Mouse (Mus musculus): ENCODE results near the gene Hspg2. TPM values are rescaled to one million over a fixed set of nuclear protein-coding genes. Genes with fewer than 3 reads are reported as not detected.

Hspg2 gene
- polyA plus RNA-seq, 1 experiment from 2014 or later = 6.8 TPM

DNA sequence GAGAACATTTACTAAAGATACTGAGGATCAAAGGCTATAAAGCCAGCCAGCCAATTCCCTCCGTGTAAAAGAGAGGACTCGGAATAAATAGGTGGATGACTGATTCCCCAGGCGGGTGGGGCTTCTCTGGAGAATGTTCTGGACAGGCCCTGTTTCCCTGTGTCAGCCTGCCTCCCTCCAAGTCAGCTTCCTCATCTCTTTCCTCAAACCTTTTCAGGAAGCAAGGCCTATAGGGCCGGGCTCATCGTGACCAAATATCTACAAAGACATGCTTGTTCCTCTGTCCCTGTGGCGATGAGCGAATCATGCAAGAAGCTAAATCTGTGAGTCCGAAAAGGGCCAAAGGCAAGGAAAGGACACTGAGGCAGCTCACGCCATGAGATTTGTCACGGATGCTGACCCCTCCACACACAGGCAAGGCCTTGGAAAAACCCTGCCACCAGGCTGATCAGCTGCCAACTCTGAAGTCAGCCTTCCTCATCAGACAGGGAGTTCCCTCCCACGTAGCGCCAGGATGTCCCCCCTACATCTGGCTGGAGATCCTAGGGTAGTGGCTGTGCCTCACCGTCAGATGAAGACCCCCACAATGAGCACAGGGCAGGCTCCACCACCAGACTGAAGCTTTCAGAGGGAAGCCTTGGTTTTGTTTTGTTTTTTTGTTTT lies 3.3 kb upstream of the Hspg2 start:
- Histone ChIP-seq H3K9ac (no peak overlapping the region), H3K27ac (no peak overlapping the region), H3K9me3 (no peaks in the 10 kb centered on the region), H3K4me2 (no peak overlapping the region), H3K27me3 (peaks cover 10% of the 10 kb centered on the region), H3K4me3 (no peak overlapping the region), H3K4me1 (replicated peaks) (peaks cover 26% of the 10 kb centered on the region), H3K36me3 (no peaks in the 10 kb centered on the region)
- 66% methylated on average over 13 of the region's 13 CpGs for WGBS
- ATAC-seq (ENCODE audit: low FRiP score) = no peak

GRCm38 (mm10) chr4:137466991-137467390 lies 1.6 kb upstream of the Hspg2 start:
- 80% methylated on average over 4 of the region's 4 CpGs for WGBS
- ATAC-seq (ENCODE audit: low FRiP score) = no peak
- H3K9me3 ChIP-seq = no peaks in the 10 kb centered on the region
- no peak overlapping the region for H3K9ac ChIP-seq
- H3K27ac ChIP-seq = no peak overlapping the region
- H3K4me1 ChIP-seq (replicated peaks) = peaks cover 37% of the 10 kb centered on the region
- peaks cover 12% of the 10 kb centered on the region for H3K27me3 ChIP-seq
- no peak overlapping the region for H3K4me3 ChIP-seq
- no peak overlapping the region for H3K4me2 ChIP-seq
- H3K36me3 ChIP-seq = no peaks in the 10 kb centered on the region

GRCm38 (mm10) chr4:137467525-137467924 lies 1.0 kb upstream of the Hspg2 start:
- H3K4me2 ChIP-seq = no peak overlapping the region
- 86% methylated on average over 2 of the region's 2 CpGs for WGBS

GRCm38 (mm10) chr4:137469081-137469844 lies 694 bp downstream of the Hspg2 start:
- no peaks in the 10 kb centered on the region for H3K36me3 ChIP-seq
- peak; percentile 43; the same call in 1 of the 2 replicates for ATAC-seq (ENCODE audit: low FRiP score)
- 4% methylated on average over 20 of the region's 20 CpGs for WGBS
- H3K9me3 ChIP-seq = no peaks in the 10 kb centered on the region
- H3K27me3 ChIP-seq = peaks cover 12% of the 10 kb centered on the region
- no peak overlapping the region for H3K27ac ChIP-seq
- H3K4me2 ChIP-seq = peak overlapping the region; percentile 96
- peaks cover 43% of the 10 kb centered on the region for H3K4me1 ChIP-seq (replicated peaks)
- H3K4me3 ChIP-seq = peak overlapping the region; percentile 53
- H3K9ac ChIP-seq = peak overlapping the region; percentile 77

More at GRCm38 (mm10) chr4:137467525-137467924, 1.0 kb upstream of the Hspg2 start:
- peaks cover 37% of the 10 kb centered on the region for H3K4me1 ChIP-seq (replicated peaks)
- no peaks in the 10 kb centered on the region for H3K36me3 ChIP-seq
- no peak for ATAC-seq (ENCODE audit: low FRiP score)
- H3K9ac ChIP-seq = no peak overlapping the region
- H3K4me3 ChIP-seq = no peak overlapping the region
- 0 out of 2 replicates have a peak overlapping the region, but pooled peaks have one; percentile 18 for H3K27ac ChIP-seq
- H3K9me3 ChIP-seq = no peaks in the 10 kb centered on the region
- H3K27me3 ChIP-seq = peaks cover 12% of the 10 kb centered on the region

DNA sequence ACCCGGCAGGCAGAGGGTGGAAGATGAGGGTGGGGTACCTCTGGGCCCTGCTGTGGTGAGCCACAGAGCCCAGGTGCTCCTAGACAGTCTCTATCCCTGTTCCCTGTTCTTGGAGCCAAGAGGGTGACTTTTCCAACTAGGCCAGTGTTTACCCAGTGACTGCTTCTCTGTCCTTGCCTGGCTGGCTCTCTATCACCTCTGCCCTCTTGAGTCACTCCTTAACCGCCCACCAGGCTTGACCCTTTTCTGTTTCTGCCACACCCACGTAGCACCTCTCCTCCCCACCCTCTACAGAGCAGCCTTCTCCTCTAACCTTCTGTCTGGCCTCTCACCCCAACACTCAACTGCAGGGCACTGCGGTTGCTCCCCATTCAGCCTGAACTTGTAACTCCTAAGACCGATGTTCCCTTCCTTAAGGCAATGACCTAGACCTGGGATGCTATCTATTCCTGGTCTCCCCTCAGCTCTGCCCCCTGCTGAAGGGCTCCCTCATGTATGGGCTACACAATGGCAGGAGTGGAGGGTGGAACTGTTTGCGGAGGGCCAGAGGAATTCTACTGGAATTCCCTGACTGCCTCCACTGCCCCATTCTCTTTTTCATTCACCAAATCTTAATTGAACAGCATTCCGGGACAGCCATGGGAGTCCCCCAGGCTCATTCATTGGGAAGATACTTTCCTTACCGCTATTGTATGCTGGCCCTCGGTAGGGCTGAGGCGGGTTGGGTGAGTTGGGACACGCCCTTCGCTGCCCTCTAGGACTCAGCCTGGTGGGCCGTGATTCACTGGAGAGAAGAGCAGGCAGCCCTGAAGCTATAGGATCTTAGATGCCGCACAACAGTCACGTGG lies 1.5 kb downstream of the Hspg2 start:
- H3K4me1 ChIP-seq (replicated peaks) = peaks cover 43% of the 10 kb centered on the region

GRCm38 (mm10) chr4:137470701-137471317 lies 2.2 kb downstream of the Hspg2 start:
- Histone ChIP-seq H3K4me1 (replicated peaks) (peaks cover 43% of the 10 kb centered on the region), H3K4me2 (peak overlapping the region; percentile 96; the same call in 1 of the 2 replicates)

More for the DNA sequence above, 1.5 kb downstream of the Hspg2 start:
- Histone ChIP-seq H3K27ac (no peak overlapping the region), H3K4me3 (peak overlapping the region; percentile 53), H3K9me3 (no peaks in the 10 kb centered on the region), H3K27me3 (peaks cover 12% of the 10 kb centered on the region), H3K4me2 (peak overlapping the region; percentile 96), H3K9ac (peak overlapping the region; percentile 77; the same call in 1 of the 2 replicates), H3K36me3 (no peaks in the 10 kb centered on the region)
- no peak for ATAC-seq (ENCODE audit: low FRiP score)
- 35% methylated on average over 15 of the region's 15 CpGs for WGBS

DNA sequence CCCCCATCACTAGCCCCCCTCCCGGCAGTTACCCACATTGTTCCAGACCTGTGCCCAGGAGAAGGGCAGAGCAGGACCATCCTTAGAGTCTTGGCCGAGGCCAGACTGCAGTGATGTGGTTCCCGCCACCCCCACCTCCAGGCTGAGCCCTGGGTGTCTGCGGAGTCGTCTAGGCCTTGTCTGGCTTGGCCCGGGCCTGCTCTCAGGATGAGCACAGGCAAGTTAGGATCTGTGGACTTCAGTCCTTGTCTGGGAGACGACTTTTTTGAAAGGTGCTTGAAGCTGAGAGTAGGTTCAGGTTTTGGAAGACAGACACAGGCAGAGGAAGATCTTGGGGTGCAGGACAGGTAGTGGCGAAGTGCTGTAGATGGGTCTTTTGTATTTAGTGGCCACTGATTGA lies 2.8 kb downstream of the Hspg2 start:
- no peak for ATAC-seq (ENCODE audit: low FRiP score)
- peaks cover 15% of the 10 kb centered on the region for H3K27me3 ChIP-seq
- H3K9ac ChIP-seq = peak overlapping the region; percentile 1; the same call in 1 of the 2 replicates
- no peak overlapping the region for H3K27ac ChIP-seq
- no peak overlapping the region for H3K4me2 ChIP-seq
- no peaks in the 10 kb centered on the region for H3K9me3 ChIP-seq
- H3K4me1 ChIP-seq (replicated peaks) = peaks cover 46% of the 10 kb centered on the region
- WGBS = 72% methylated on average over 8 of the region's 8 CpGs
- H3K4me3 ChIP-seq = no peak overlapping the region
- H3K36me3 ChIP-seq = no peaks in the 10 kb centered on the region

More at GRCm38 (mm10) chr4:137470701-137471317, 2.2 kb downstream of the Hspg2 start:
- Histone ChIP-seq H3K27me3 (peaks cover 12% of the 10 kb centered on the region), H3K36me3 (no peaks in the 10 kb centered on the region), H3K27ac (no peak overlapping the region), H3K9me3 (no peaks in the 10 kb centered on the region), H3K9ac (0 out of 2 replicates have a peak overlapping the region, but pooled peaks have one; percentile 1), H3K4me3 (peak overlapping the region; percentile 53; the same call in 1 of the 2 replicates)
- WGBS = 73% methylated on average over 9 of the region's 9 CpGs
- no peak for ATAC-seq (ENCODE audit: low FRiP score)

DNA sequence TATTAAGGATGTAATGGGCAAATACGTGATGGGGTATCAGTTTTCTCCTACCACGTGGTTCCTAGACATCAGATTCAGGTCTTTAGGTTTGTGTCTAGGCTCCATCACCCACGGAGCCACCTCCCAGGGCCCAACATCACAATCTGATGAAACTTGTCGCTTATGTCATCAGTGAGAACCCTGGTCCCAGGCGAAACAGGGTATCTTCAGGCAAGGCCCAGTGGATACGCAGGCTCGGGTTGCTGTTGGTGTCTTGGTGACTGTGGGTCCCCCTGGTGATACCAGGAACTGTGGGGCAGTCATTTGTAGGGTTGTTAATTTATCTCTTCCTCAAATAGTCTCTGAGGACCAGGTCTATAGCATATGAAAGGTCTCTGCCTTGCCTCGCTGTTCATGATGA lies 4.7 kb downstream of the Hspg2 start:
- no peak for ATAC-seq (ENCODE audit: low FRiP score)
- Histone ChIP-seq H3K27ac (no peak overlapping the region), H3K4me3 (no peak overlapping the region), H3K4me1 (replicated peaks) (peaks cover 52% of the 10 kb centered on the region), H3K9ac (no peak overlapping the region), H3K27me3 (peaks cover 25% of the 10 kb centered on the region), H3K36me3 (no peaks in the 10 kb centered on the region), H3K9me3 (no peaks in the 10 kb centered on the region), H3K4me2 (no peak overlapping the region)
- WGBS = 89% methylated on average over 8 of the region's 8 CpGs

- Histone ChIP-seq H3K9me3 (no peaks in the 10 kb centered on the region), H3K27me3 (peaks cover 30% of the 10 kb centered on the region), H3K36me3 (no peaks in the 10 kb centered on the region), H3K27ac (no peak overlapping the region), H3K4me2 (no peak overlapping the region), H3K4me3 (no peak overlapping the region), H3K4me1 (replicated peaks) (peaks cover 53% of the 10 kb centered on the region), H3K9ac (no peak overlapping the region)
- WGBS = 73% methylated on average over 18 of the region's 18 CpGs
- ATAC-seq (ENCODE audit: low FRiP score) = no peak
Measured at GRCm38 (mm10) chr4:137473701-137474388, 5.3 kb downstream of the Hspg2 start.

DNA sequence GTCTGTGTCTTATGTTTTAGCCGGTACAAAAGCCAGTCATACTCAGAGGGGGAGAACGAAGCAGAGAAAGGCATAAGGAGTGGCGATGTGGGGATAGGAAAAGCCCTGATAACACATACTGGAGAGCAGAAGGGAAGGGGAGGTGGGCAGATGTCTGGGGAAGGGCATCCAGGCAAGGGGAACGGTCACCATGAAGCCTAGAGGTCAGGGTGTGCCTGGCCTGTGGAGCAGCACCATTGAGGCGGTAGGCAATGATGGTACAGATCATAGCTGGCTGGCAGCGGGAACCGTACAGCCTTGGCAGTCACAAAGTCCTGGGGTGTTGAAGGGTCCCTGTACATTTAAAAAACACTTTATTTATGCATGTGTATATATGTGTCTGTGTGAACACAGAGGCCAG lies 6.1 kb downstream of the Hspg2 start:
- Histone ChIP-seq H3K27ac (no peak overlapping the region), H3K9me3 (no peaks in the 10 kb centered on the region), H3K4me2 (no peak overlapping the region), H3K36me3 (no peaks in the 10 kb centered on the region), H3K4me3 (no peak overlapping the region), H3K27me3 (peaks cover 26% of the 10 kb centered on the region; the same call in 1 of the 2 replicates), H3K9ac (no peak overlapping the region), H3K4me1 (replicated peaks) (peaks cover 53% of the 10 kb centered on the region)
- 95% methylated on average over 7 of the region's 7 CpGs for WGBS
- ATAC-seq (ENCODE audit: low FRiP score) = no peak

Data from hindbrain, embryonic 13.5 days (tissue).